Mouse (Mus musculus) hindbrain, embryonic 14.5 days (tissue): ENCODE results near the gene Ccr6. TPM values are rescaled to one million over a fixed set of nuclear protein-coding genes. Genes with fewer than 3 reads are reported as not detected.
"Not testable (repeated sequence)": the region's sequence is repeated elsewhere in the genome, so short reads cannot be mapped to it uniquely, and the experiment has no call there.

Source experiments
- ATAC-seq: fragments of 200-750 bp; cut with Nextera tagmentation; 2 replicates; pipeline ENCODE4 v1.8.0; 2017; ENCODE audit warnings: moderate number of reproducible peaks, mild to moderate bottlenecking, moderate TSS enrichment, moderate library complexity; ENCODE audit not compliant: low FRiP score
- DNase-seq: peaks from one replicate; pipeline ENCODE4 v3.0.0-alpha.2; 2015; ENCODE audit warnings: low spot score
- H3K27ac ChIP-seq: fragments of 300-500 bp; sonication (generic); 2 replicates; pipeline ENCODE4 v1.5.1; 2014; ENCODE audit warnings: mild to moderate bottlenecking, moderate library complexity
- H3K27me3 ChIP-seq: fragments of 300-500 bp; sonication (generic); 2 replicates; pipeline ENCODE4 v1.6.1; 2014; ENCODE audit warnings: mild to moderate bottlenecking, low read length, mixed read lengths; ENCODE audit not compliant: control insufficient read depth, insufficient read depth
- H3K36me3 ChIP-seq: fragments of 300-500 bp; sonication (generic); replicated peaks from 2 replicates; pipeline ENCODE4 v1.6.1; 2014; ENCODE audit not compliant: control insufficient read depth, insufficient read depth
- H3K4me1 ChIP-seq: fragments of 300-500 bp; sonication (generic); replicated peaks from 2 replicates; pipeline ENCODE4 v1.6.1; 2014; ENCODE audit warnings: antibody characterized with exemption, low read length, mixed read lengths; ENCODE audit not compliant: control insufficient read depth, insufficient read depth
- H3K4me2 ChIP-seq: fragments of 300-500 bp; sonication (generic); replicated peaks from 2 replicates; pipeline ENCODE4 v1.6.1; 2014; ENCODE audit warnings: mild to moderate bottlenecking, moderate library complexity
- H3K4me3 ChIP-seq: fragments of 300-500 bp; sonication (generic); replicated peaks from 2 replicates; pipeline ENCODE4 v1.5.1; 2014; ENCODE audit warnings: mild to moderate bottlenecking, low read length
- H3K9ac ChIP-seq: fragments of 300-500 bp; sonication (generic); 2 replicates; pipeline ENCODE4 v1.6.1; 2014
- H3K9me3 ChIP-seq: fragments of 300-500 bp; sonication (generic); 2 replicates; pipeline ENCODE4 v1.6.1; 2016; ENCODE audit warnings: low read length; ENCODE audit not compliant: control insufficient read depth
- WGBS: fragments of 180-500 bp; shearing (Covaris S2); extraction: QIAGEN DNeasy Blood & Tissue Kit; methylation state at CpG from one replicate; pipeline ENCODE4 v1.1.7; 2014; 5-methylcytosine and 5-hydroxymethylcytosine counted together
- polyA plus RNA-seq: library from polyadenylated mRNA; unstranded; fragments of >200 nt; fragmentation: Nextera tagmentation; extraction: Ambion mirVana; gene quantifications from 2 replicates; pipeline ENCODE4 v1.2.1, GENCODE M21; 2014

The Ccr6 gene
- polyA plus RNA-seq, 1 experiment from 2014 or later: not detected

- no peaks in the 10 kb centered on the region for H3K27me3 ChIP-seq
- DNase-seq (no peak), ATAC-seq (no peak)
- no peak overlapping the region for H3K4me3 ChIP-seq
- no peak overlapping the region for H3K9ac ChIP-seq
- H3K4me2 ChIP-seq: no peak overlapping the region
- no peak overlapping the region for H3K27ac ChIP-seq
- no peaks in the 10 kb centered on the region for H3K36me3 ChIP-seq
- WGBS: 83% methylated on average over 2 of the region's 2 CpGs
- no peaks in the 10 kb centered on the region for H3K4me1 ChIP-seq
- no peaks in the 10 kb centered on the region for H3K9me3 ChIP-seq
Observed at GRCm38 (mm10) chr17:8244124-8244523, 8.3 kb downstream of the Ccr6 start.

- 69% methylated on average over 4 of the region's 4 CpGs for WGBS
- H3K4me2 ChIP-seq: no peak overlapping the region
- H3K9ac ChIP-seq: no peak overlapping the region
- no peak for ATAC-seq
- H3K9me3 ChIP-seq: no peaks in the 10 kb centered on the region
- H3K4me3 ChIP-seq: no peak overlapping the region
- no peak for DNase-seq
- no peaks in the 10 kb centered on the region for H3K27me3 ChIP-seq
- no peak overlapping the region for H3K27ac ChIP-seq
- H3K4me1 ChIP-seq: no peaks in the 10 kb centered on the region
- no peaks in the 10 kb centered on the region for H3K36me3 ChIP-seq
Observed at GRCm38 (mm10) chr17:8246102-8246754, 10.4 kb downstream of the Ccr6 start.

GRCm38 (mm10) chr17:8251704-8252103 is 15.9 kb downstream of the Ccr6 start:
- no peak overlapping the region for H3K4me3 ChIP-seq
- H3K9ac ChIP-seq: no peak overlapping the region
- H3K27me3 ChIP-seq: no peaks in the 10 kb centered on the region
- DNase-seq (no peak), ATAC-seq (no peak)
- no peak overlapping the region for H3K27ac ChIP-seq
- H3K4me2 ChIP-seq: no peak overlapping the region
- no peaks in the 10 kb centered on the region for H3K36me3 ChIP-seq
- no peaks in the 10 kb centered on the region for H3K9me3 ChIP-seq
- 91% methylated on average over 7 of the region's 7 CpGs for WGBS
- no peaks in the 10 kb centered on the region for H3K4me1 ChIP-seq

- no peaks in the 10 kb centered on the region for H3K36me3 ChIP-seq
- H3K4me2 ChIP-seq: no peak overlapping the region
- no peaks in the 10 kb centered on the region for H3K4me1 ChIP-seq
- H3K27me3 ChIP-seq: no peaks in the 10 kb centered on the region
- no peak overlapping the region for H3K9ac ChIP-seq
- H3K4me3 ChIP-seq: no peak overlapping the region
- H3K9me3 ChIP-seq: no peaks in the 10 kb centered on the region
- no peak for DNase-seq
- no peak for ATAC-seq
- no peak overlapping the region for H3K27ac ChIP-seq
Observed at GRCm38 (mm10) chr17:8254268-8254667, 18.4 kb downstream of the Ccr6 start.

GRCm38 (mm10) chr17:8254914-8255313 is 19.1 kb downstream of the Ccr6 start:
- no peak overlapping the region for H3K9ac ChIP-seq
- DNase-seq (no peak), ATAC-seq (no peak)
- H3K27me3 ChIP-seq: no peaks in the 10 kb centered on the region
- no peaks in the 10 kb centered on the region for H3K36me3 ChIP-seq
- 73% methylated on average over 3 of the region's 3 CpGs for WGBS
- no peak overlapping the region for H3K4me2 ChIP-seq
- H3K4me3 ChIP-seq: no peak overlapping the region
- H3K4me1 ChIP-seq: no peaks in the 10 kb centered on the region
- H3K9me3 ChIP-seq: no peaks in the 10 kb centered on the region
- no peak overlapping the region for H3K27ac ChIP-seq

GRCm38 (mm10) chr17:8255583-8255982 is 19.7 kb downstream of the Ccr6 start:
- DNase-seq: no peak
- H3K27ac ChIP-seq: no peak overlapping the region
- no peak overlapping the region for H3K9ac ChIP-seq
- H3K36me3 ChIP-seq: no peaks in the 10 kb centered on the region
- WGBS: 85% methylated on average over 6 of the region's 6 CpGs
- H3K9me3 ChIP-seq: no peaks in the 10 kb centered on the region
- no peaks in the 10 kb centered on the region for H3K27me3 ChIP-seq
- no peaks in the 10 kb centered on the region for H3K4me1 ChIP-seq
- ATAC-seq: no peak
- no peak overlapping the region for H3K4me3 ChIP-seq
- H3K4me2 ChIP-seq: no peak overlapping the region

GRCm38 (mm10) chr17:8256982-8257381 is 21.1 kb downstream of the Ccr6 start:
- Histone ChIP-seq H3K9ac (no peak overlapping the region), H3K4me3 (no peak overlapping the region), H3K4me1 (no peaks in the 10 kb centered on the region), H3K36me3 (no peaks in the 10 kb centered on the region), H3K9me3 (no peaks in the 10 kb centered on the region), H3K27me3 (no peaks in the 10 kb centered on the region), H3K4me2 (no peak overlapping the region), H3K27ac (no peak overlapping the region)
- WGBS: 77% methylated on average over 8 of the region's 8 CpGs
- DNase-seq: no peak
- ATAC-seq: no peak

- WGBS: 21% methylated on average over 7 of the region's 7 CpGs
- not testable (repeated sequence) for H3K4me2 ChIP-seq, H3K4me1 ChIP-seq, H3K9ac ChIP-seq, ATAC-seq, H3K27me3 ChIP-seq, H3K9me3 ChIP-seq, H3K36me3 ChIP-seq, H3K4me3 ChIP-seq, H3K27ac ChIP-seq
- peak; percentile 88 for DNase-seq
Observed at GRCm38 (mm10) chr17:8264638-8265037, 28.8 kb downstream of the Ccr6 start.

GRCm38 (mm10) chr17:8272054-8272749 is 36.4 kb downstream of the Ccr6 start:
- Histone ChIP-seq H3K36me3 (no peaks in the 10 kb centered on the region), H3K9me3 (no peaks in the 10 kb centered on the region), H3K4me3 (no peak overlapping the region), H3K27ac (no peak overlapping the region), H3K4me2 (no peak overlapping the region), H3K27me3 (no peaks in the 10 kb centered on the region), H3K4me1 (no peaks in the 10 kb centered on the region), H3K9ac (no peak overlapping the region)
- ATAC-seq: no peak
- DNase-seq: no peak
- WGBS: 52% methylated on average over 6 of the region's 6 CpGs
